Mouse (Mus musculus): ENCODE results near the gene Sprn.
"Not testable (repeated sequence)": the region's sequence is repeated elsewhere in the genome, so short reads cannot be mapped to it uniquely, and the experiment has no call there.

The Sprn gene

DNA sequence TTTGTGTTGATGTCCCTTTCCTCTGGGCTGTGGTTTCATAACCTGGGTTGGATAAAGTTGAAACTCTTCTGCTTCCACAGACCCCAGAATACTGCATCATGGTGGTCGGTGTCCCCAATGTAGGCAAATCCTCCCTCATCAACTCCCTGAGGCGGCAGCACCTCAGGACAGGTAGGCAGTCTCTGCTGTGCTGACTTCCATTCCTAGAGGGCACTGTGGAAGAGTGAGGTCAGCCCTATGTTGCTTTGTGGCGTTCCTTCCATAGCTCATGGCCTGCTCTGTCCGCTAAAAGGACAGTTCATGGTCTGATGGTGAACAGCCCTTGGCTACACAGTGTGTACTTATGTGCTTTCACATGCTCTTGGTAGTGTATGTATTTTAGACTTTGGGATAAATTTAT is 10.1 kb downstream of the Sprn start:
- no peak for DNase-seq (ENCODE audit: low read depth, low spot score)

DNA sequence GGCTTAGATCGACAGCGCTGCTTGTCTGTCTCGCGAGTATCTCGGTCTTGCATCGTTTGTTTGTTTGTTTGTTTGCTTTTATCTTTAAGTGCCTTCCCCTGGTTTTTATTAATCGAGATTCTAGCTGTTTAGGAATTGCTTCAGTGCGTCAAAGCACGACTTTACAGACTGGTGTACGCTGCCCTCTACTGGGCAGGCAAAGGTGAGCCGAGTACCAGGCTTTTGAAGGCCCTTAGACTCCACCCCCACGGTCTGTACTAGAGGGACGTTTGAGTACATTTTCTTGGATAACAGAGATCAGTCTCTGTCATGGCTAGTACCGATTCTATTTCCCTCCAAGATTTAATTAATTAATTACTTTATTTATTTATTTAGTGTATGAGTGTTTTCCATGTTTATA is 13.3 kb downstream of the Sprn start:
- no peak for DNase-seq (ENCODE audit: low read depth, low spot score)

DNA sequence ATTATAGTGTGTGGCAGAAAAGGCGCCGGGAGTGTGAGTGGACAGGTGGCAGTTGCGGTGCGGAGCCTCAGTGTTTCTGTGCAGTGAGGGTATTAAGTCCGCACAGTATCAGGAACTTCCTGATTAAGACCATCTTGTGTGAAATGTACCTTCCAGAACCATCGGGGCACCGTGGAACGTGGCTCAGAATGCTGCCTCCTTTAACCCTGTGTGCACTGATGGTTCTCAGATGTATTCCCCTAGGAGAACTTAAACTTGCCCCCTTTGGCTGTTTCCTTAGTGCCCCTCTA is 16.7 kb downstream of the Sprn start:
- no peak for DNase-seq (ENCODE audit: low read depth, low spot score)

DNA sequence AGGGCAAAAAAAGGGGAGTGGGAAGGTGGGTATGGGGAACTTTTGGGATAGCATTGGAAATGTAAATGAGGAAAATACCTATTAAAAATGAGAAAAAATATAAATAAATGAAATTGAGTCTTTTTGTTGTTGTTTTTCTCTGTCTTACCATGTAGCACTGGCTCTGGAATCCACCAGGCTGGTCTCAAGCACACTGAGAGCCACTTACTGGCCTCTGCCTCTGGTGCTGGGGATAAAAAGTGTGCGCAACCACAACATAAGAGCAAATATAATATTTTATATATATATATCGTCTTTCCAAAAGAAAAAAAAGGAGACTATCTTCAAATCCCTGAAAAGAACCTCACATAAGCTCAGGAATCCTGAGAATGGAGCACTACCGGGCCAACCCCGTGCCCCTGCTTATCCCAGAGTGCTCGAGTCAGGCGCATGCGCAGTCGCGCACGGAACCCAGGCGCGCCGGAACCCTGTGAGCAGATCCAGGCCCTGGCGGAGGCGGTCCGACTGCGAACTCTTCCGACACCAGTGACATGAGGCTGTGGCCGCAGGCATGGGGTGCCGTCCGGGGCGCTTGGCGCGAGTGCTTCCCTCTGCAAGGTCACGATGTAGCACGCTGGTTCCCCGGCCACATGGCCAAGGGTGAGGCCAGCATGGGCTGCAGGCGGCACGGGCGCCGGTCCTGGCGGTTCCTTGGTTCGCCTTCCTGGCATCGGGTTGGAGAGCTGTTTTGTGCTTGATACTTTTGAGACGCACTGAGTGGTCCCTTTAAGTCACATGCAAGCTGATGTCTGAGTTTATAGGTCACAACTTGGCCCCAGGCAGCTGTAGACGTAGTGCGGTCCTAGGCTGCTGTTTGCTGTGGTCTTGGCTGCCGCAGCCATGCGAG is 17.3 kb downstream of the Sprn start, which contains the start of gene Mtg1:
Mtg1 (plus strand) TSS at position 430 of the 886 bp plus-strand sequence.
- DNase-seq (ENCODE audit: low read depth, low spot score): peak; percentile 90

DNA sequence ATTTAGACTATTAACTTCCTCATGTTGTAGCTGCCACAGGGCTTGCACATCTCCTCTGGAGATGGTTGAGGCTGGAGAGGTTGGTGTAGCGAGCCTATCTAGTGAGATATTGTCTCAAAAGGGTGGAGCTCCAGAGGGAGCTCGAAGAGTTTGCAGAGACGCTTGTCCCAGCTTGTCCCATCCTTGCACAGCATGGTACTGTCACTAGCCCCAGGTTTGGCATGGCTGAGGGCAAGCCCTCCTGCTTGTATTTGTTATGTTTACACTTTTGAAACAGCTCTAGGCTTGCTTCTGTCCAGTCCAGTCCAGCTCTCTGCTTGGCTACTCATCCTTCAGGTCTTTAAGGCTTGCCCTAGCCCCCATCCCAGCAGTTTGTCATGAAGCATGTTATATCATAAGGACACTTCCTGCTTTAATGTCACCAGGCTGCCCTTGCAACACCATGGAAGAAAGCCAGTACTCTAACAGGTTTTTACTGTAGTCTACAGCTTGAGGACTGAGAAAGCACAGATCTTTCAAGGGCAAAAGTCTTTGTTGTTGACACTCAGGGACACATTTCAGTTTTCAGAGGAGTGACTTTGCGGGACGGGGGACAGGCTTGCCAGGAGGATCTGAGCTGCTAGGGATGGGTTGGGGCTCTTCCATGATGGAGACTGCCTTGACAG is 19.4 kb downstream of the Sprn start:
- no peak for DNase-seq (ENCODE audit: low read depth, low spot score)

DNA sequence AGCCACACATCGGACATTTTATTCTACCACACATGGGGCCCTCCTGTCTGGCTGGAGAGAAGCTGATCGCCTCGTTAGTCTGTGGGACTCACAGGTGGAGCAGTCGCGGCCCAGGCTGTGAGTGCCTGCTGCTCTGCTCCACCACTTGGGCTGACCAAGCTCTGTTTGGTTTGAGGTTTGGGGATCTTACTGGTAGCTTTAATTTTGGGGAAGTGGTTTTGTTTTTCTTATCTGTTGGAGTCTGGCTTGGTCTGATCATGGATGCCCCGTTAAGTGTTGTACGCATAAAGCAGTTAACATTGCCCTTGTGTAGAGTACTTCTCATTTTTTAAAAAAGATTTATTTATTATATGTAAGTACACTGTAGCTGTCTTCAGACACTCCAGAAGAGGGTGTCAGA is 20.6 kb downstream of the Sprn start:
- not testable (repeated sequence) for DNase-seq (ENCODE audit: low read depth, low spot score)

DNA sequence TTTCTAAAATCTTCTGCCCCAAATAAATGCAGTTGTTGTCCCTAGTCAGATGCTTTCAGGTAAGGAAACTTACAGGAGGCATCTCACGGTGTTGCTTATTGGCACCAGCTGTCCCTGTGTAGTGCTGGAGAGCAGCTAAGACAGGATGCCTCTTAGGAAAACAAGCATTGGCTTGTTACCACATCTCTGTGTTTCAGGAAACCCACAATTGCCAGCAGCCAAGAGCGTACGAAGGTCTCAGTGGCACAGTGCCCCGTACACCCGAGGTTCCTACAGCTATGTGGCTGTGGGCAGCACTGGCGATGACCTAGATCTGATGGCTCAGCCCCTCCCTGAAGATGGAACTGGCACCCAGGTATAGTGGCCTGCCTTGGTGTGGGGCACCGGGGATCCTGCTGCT is 22.5 kb downstream of the Sprn start:
- not testable (repeated sequence) for DNase-seq (ENCODE audit: low read depth, low spot score)

DNA sequence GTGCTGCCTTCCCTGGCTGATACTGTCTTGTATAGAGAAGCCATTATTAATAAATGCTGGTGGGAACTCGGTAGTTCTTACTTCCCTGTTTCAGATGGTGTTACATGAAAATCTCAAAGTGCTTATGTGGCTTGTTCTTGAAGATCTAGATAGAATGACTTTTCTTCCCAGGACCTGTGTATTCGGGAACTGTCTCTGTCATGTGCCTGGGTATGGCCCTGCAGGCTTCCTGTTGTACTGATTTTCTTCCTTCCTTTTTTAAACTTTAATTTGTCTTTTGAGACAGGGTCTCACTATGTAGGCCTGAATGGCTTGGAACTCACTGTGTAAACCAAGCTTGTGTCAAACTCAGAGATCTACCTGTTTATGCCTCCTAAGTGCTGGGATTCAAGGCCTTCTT is 26.8 kb downstream of the Sprn start:
- DNase-seq (ENCODE audit: low read depth, low spot score): no peak

DNA sequence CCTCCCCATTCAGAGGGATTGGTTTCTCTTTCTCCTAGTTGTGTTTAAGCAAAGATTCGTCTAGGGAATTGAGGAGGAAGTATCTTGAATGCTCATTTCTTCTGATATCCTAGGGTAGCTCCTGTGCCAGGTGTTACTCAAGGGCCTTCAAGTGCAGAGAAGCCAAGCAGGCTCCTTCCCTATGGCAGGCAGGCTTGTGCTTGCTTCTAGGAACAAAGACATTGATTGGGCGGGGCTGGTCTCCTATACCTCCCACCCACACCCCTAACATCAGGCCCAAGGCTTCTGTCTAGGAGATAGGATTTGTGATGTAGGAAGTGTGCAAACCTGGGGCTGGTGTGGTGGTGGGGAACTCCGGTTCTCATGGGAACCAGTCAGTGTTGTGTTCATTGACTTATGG is 27.7 kb downstream of the Sprn start:
- DNase-seq (ENCODE audit: low read depth, low spot score): no peak

DNA sequence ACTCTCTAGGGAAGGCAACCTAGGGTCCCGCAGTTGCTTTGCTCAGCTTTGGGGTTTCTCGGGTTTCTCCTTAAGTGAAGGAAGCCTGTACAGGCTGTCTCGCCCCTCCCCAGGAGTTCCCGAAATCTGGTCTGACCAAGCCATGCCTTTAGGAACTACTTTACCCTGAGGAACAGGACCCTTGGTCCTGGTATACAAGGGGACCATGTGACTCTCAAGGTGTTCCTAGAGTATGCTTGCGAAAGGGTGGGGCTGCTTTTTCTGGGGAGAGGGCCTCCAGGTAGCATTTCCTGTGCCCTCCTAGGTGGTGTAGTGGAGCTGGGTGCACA is 28.7 kb downstream of the Sprn start:
- no peak for DNase-seq (ENCODE audit: low read depth, low spot score)

DNA sequence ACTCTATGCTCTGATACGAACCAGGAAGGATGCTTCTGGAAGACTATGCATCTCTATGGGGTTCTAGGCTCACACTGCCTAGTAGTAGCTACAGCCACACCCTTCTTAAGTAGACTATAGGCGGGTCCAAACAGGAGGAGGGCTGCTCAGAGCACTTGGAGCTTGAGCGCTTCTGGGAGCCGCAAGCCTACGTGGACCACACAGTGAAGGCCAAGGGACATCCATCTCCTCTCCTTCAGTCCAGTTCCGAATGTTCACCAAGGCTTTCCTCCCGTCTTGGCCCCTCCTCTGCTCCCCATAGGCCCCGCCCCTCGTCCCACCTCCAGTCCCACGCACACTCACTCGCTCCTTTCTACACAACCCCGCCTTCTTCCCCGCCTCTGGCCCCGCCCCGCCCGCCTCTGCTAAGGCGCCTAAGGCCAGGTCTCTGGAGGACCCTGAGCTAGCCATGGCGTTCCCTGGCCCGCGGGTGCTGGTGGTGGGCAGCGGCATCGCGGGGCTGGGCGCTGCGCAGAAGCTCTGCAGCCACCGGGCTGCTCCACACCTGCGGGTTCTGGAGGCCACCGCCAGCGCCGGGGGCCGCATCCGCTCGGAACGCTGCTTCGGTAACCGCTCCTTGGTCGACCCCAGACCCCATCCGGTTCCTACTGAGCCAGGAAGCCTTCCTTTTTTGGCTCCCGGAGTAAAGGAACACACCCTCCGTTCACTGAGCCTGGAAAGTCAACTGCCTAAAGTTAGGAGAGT is 29.2 kb downstream of the Sprn start:
- peak; percentile 86 for DNase-seq (ENCODE audit: low read depth, low spot score)

DNA sequence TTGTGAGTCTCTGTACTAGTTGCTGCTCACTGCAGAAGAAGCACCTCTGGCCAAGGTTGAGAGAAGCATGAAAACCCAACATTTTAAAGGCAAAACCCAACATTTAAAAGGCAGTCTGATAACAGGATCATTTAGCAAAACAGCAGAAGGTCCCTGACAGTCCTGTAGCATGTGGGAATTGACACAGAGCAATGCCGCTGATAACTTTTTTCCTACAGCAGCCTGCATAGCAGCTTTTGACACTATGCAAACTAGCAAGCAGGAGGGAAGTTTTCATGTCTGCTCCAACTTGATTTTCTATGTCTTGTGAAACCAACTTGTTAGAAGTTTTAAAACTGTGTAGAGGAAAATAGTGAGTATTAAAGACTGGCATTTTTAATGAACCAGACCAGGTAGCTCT is 30.3 kb downstream of the Sprn start:
- DNase-seq (ENCODE audit: low read depth, low spot score): no peak

DNA sequence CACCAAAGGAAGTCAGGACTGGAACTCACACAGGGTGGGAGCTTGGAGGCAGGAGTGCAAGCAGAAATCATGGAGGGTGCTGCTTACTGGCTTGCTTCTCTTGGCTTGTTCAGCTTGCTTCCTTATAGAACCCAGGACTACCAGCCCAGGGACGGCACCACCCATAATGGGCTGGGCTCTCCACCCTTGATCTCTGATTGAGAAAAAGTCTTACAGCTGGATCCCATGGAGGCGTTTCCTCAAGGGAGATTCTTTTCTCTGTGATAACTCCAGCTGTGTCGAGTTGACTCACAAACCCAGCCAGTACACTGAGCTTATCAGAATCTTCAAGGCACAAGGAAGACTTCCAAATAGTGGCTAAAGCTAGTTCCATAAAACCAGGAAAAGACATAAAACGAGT is 31.9 kb downstream of the Sprn start:
- DNase-seq (ENCODE audit: low read depth, low spot score): no peak

DNA sequence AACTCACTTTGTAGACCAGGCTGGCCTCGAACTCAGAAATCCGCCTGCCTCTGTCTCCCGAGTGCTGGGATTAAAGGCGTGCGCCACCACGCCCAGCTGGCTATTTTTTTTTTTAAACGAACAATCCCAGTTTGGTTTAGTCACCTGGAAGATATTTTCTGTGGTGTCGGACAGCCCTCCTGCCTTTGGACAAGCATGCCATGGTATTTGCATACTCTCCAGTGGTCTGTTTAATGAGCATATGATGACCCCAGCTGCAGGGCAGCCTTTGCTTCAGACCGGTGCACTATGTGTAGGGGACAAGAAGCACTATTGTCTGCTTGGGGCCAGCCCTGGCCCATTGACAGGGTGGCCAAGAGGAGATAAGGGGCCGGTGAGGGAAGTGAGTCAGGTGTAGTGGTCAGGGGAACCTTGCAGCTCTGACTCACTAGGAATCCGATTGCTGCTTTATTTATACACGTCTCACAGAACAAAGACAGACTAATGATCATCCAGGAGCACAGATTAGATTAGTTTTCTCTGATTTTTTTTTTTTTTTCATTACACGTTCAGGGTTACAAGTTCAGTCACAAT is 33.3 kb downstream of the Sprn start:
- DNase-seq (ENCODE audit: low read depth, low spot score): no peak

DNA sequence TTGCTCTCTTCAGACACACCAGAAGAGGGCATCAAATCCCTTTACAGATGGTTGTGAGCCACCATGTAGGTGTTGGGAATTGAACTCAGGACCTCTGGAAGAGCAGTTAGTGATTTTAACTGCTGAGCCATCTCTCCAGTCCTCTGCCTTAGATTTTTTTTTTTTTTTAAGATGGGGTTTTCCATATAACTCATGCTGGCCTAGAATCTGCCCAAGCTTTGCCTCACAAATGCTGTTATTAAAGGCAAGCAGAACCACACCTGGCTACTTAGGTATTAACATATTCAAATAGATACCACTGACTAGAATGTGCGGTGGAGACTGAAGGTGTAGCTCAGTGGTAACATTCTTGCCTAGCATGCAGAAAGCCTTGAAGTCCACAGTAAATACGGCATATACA is 34.2 kb downstream of the Sprn start:
- DNase-seq (ENCODE audit: low read depth, low spot score): no peak

DNA sequence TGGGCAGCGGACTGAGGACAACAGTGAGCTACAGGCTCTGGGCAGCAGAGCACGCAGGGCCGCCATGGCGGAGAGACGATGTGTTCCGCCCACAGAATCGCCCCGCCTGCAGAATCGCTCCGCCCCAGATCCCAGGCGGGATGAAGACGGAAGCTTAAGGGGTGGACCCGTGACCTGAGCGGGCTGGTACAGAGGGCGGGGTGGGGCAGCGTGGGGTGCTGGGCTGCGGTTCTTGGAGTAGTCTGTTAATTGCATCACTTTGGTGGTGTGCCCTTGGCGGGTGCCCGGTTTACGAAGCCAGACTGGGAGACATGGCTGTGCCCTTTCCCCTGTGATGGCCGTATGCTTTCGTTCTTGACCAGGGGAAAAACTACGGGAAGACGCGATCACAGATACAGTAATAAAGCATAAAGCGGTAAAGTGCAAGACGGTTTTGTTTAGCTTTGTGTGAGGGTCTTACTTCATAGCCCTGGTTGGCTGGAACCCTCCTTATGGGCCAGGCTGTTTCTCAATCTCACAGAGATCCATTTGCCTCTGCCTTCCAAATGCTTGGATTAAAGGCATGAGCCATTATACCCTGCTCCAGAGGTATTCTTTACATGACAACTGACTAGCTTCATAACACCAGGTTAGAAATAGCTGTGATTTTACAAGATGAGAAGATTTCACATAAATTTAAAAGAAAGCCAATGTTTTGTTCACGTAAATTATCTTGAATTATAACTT is 38.2 kb downstream of the Sprn start, which contains the start of gene Echs1:
Echs1 (minus strand) TSS at position 148 of the 726 bp plus-strand sequence.
- DNase-seq (ENCODE audit: low read depth, low spot score): peak; percentile 81

DNA sequence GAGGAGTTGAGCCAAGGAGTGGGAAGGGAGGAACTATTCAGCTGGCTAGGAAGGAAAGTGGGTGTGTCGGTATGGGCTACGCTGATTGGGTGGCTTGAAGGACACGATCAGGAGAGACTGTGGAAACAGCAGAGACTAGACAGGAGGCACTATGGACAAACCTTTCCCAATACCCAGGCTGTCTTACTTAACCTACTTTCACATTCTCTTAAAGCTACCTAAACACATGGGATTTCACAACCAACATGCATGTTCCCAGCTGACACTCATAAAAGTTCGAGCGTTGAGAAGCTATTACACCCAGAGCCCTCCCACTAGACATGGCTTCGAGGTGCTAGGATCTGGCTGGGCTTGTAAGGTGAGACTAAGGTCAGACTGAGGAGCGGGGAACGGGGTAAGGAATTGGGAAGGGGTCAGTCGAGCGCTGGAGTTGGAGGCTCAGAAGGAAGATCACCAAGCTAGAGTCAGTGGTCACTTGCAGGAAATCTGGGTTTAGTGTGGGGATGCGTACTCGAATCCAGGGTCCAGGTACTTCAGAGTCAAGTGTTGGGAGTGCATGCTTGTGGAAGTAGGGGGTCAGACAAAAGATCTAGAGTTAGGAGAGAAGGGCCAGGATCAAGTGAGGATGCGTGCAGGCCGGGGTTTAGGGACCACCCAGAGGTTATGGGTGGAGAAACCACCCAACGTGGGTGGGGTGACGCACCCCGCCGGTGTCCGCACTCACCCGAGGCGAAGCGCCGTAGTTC is 38.9 kb downstream of the Sprn start, which contains the start of gene Paox:
Paox (plus strand) TSS at position 217 of the 746 bp plus-strand sequence.
- peak; percentile 80 for DNase-seq (ENCODE audit: low read depth, low spot score)

DNA sequence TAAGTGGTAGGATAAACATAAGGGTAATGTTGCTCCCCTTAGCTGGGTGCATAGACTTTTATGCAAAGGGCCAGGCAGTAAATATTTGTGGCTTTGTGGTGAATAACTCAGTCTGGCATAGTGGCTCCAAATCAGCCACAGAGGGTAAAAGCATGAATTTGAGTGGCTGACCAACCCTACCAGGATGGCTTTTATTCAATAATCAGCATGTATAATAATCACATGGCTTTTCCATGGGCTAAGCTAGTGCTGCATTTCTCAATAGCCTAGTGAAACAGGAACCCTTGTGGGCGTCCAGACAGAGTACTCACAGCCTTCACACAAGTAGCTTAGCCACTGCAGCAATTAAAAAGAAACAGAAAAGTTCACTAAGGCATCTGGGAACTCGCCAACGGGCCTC is 42.7 kb downstream of the Sprn start:
- DNase-seq (ENCODE audit: low read depth, low spot score): no peak

DNA sequence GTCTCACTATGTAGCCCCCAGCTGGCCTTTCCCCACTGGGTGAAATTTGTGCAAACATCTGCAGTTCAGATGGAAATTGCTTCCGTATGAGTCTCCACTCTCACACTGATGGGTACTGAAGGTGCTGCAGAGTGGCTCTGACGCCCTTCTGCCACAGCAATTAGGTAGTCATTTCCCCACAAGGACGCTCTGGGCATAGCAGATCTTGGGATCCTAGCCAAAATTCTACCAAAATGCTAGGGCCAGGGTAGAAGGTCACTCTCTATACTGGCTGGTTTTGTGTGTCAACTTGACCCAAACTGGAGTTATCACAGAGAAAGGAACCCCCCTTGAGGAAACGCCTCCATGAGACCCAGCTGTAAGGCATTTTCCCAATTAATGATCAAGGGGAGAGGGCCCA is 50.7 kb downstream of the Sprn start:
- no peak for DNase-seq (ENCODE audit: low read depth, low spot score)

DNA sequence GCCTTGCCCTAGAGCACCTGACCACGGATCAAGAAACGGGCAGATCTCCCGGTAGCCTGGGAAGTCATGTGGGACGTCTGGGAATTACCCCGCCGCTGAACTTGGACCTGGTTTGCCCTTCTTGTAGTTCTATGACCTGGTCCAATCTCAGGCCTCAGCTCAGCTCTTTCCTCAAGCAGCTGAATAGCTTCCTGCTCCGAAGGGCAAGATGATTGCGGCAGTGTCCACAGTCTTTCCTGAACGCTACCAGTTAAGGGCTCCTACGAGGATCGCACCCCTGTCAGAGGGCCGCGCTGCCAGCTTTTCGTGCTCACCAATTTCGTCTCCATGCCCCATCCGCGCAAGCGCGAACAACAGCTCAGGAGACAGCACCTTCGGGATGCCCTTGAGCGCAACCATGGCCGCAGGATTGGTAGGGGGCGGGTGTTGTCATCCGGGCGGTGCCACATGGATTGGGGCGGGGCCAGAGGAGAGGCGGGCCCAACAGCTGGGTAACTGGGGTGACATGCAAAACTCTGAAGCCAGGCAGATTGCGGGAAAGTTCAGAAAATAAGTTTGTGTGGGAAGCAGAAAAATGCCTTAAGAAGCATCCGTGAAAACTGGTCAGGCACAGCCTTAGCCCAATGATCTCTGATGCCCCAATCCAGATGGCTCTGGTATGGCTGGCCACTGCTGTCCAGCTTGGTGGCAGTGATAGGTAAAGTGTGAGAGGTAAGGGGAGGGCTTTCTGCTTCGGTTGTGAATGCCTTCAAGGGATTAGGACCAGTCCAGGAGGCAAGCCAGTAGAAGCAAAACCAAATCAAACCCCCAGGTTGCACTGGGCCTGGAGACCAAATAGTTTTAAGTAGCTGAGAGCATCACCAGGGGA is 52.5 kb downstream of the Sprn start, which contains the start of gene Fuom:
Fuom (minus strand) TSS at position 449 of the 868 bp plus-strand sequence.
- DNase-seq (ENCODE audit: low read depth, low spot score): peak; percentile 80

Data from telencephalon, adult 2 months (tissue).